Mouse (Mus musculus) myocyte (in vitro differentiated cells): ENCODE measurements around the gene Gm49320. TPM values are rescaled to one million over a fixed set of nuclear protein-coding genes. Genes with fewer than 3 reads are reported as not detected.
A peak's percentile ranks its signal among the peaks of the same experiment; 100 is the strongest.

ENCODE experiments used
- H3K27me3 ChIP-seq: one replicate; pipeline ENCODE4 v1.6.1; 2011; ENCODE audit not compliant: control insufficient read depth, insufficient read depth, insufficient read length
- H3K36me3 ChIP-seq: one replicate; pipeline ENCODE4 v1.6.1; 2011; ENCODE audit not compliant: control insufficient read depth, insufficient read depth
- H3K4me2 ChIP-seq: one replicate; pipeline ENCODE4 v1.6.1; 2011; ENCODE audit warnings: low read depth, control low read depth
- H3K4me3 ChIP-seq: one replicate; pipeline ENCODE4 v1.5.1; 2011; ENCODE audit warnings: mild to moderate bottlenecking, control low read depth, moderate library complexity
- H3K79me2 ChIP-seq: one replicate; pipeline ENCODE4 v1.6.1; 2011; ENCODE audit not compliant: control insufficient read depth, insufficient read depth
- H3ac ChIP-seq: one replicate; pipeline ENCODE4 v1.6.1; 2011; ENCODE audit not compliant: control insufficient read depth, insufficient read length
- CEBPB ChIP-seq: IDR thresholded peaks from 2 replicates; pipeline ENCODE4 v1.6.1; 2011; ENCODE audit warnings: mild to moderate bottlenecking, moderate library complexity; ENCODE audit not compliant: poor library complexity, insufficient read depth, severe bottlenecking
- E2F4 ChIP-seq: IDR thresholded peaks from one replicate; pipeline ENCODE4 v1.6.1; 2011; ENCODE audit warnings: mild to moderate bottlenecking, control low read depth, moderate library complexity; ENCODE audit not compliant: insufficient read depth
- MAX ChIP-seq: IDR thresholded peaks from one replicate; pipeline ENCODE4 v1.6.1; 2011; ENCODE audit warnings: low read depth, mild to moderate bottlenecking, control low read depth
- MYOD1 ChIP-seq, 3 experiments: IDR thresholded peaks; one replicate each; pipeline ENCODE4 v1.6.1; 2011; ENCODE audit warnings: control low read depth in 2 of 3, low read depth in 2 of 3, mild to moderate bottlenecking in 2 of 3, moderate library complexity in 1 of 3; ENCODE audit not compliant: insufficient read length in 2 of 3, control insufficient read depth in 1 of 3
- MYOG ChIP-seq, 3 experiments: IDR thresholded peaks; one replicate each; pipeline ENCODE4 v1.6.1; 2011; ENCODE audit warnings: control low read depth in 2 of 3, low read depth in 2 of 3, mild to moderate bottlenecking in 2 of 3; ENCODE audit not compliant: insufficient read length in 2 of 3, control insufficient read depth in 1 of 3, insufficient read depth in 1 of 3
- POLR2A ChIP-seq: IDR thresholded peaks from one replicate; pipeline ENCODE4 v1.6.1; 2011; ENCODE audit warnings: low read depth, mild to moderate bottlenecking, control low read depth, moderate library complexity; ENCODE audit not compliant: insufficient read length
- POLR2AphosphoS2 ChIP-seq: IDR thresholded peaks from one replicate; pipeline ENCODE4 v1.6.1; 2011; ENCODE audit warnings: low read depth, control low read depth; ENCODE audit not compliant: insufficient read length
- REST ChIP-seq: IDR thresholded peaks from one replicate; pipeline ENCODE4 v1.6.1; 2011; ENCODE audit warnings: mild to moderate bottlenecking, control low read depth, moderate library complexity; ENCODE audit not compliant: insufficient read depth, insufficient read length
- SRF ChIP-seq: IDR thresholded peaks from one replicate; pipeline ENCODE4 v1.6.1; 2011; ENCODE audit warnings: low read depth; ENCODE audit not compliant: control insufficient read depth, insufficient read length
- TCF12 ChIP-seq: IDR thresholded peaks from one replicate; pipeline ENCODE4 v1.6.1; 2011; ENCODE audit warnings: mild to moderate bottlenecking, control low read depth; ENCODE audit not compliant: poor library complexity, insufficient read depth, severe bottlenecking
- TCF3 ChIP-seq: IDR thresholded peaks from one replicate; pipeline ENCODE4 v1.6.1; 2011; ENCODE audit warnings: low read depth, control low read depth; ENCODE audit not compliant: insufficient read length
- USF1 ChIP-seq: IDR thresholded peaks from one replicate; pipeline ENCODE4 v1.6.1; 2011; ENCODE audit warnings: low read depth, mild to moderate bottlenecking, control low read depth, moderate library complexity
- polyA plus RNA-seq: library from polyadenylated mRNA; unstranded; fragments of >200 nt; fragmentation: generic; extraction: Trizol; gene quantifications from one replicate; pipeline ENCODE4 v1.2.1, GENCODE M21; 2012; ENCODE audit warnings: missing spikeins

The Gm49320 gene
- polyA plus RNA-seq, 1 experiment, result 0.36 TPM

GRCm38 (mm10) chr8:4226739-4227347 lies 11.8 kb upstream of the Gm49320 start, which contains the start of gene Lrrc8e:
Gene Lrrc8e (plus strand): TSS chr8:4226827.
- peak within 1 kb of the TSS; percentile 23 for H3K4me3 ChIP-seq
- no peaks in the 10 kb centered on the region for H3K36me3 ChIP-seq
- H3ac ChIP-seq, result no peak within 1 kb of the TSS
- H3K27me3 ChIP-seq, result peaks cover 14% of the 10 kb centered on the region
- no peak for TF ChIP-seq MYOG (IDR thresholded peaks at IDR 0.05; ENCODE audit: control insufficient read depth in 1 of 3, insufficient read depth in 1 of 3, insufficient read length in 2 of 3, low read depth in 2 of 3)
- no peak for TF ChIP-seq MAX
- no peak for TF ChIP-seq CEBPB
- TF ChIP-seq MYOD1 (IDR thresholded peaks at IDR 0.05; ENCODE audit: control insufficient read depth in 1 of 3, insufficient read length in 2 of 3, low read depth in 2 of 3), result no peak
- no peak for TF ChIP-seq E2F4
- no peak for TF ChIP-seq REST
- H3K4me2 ChIP-seq, result peak within 1 kb of the TSS; percentile 73
- H3K79me2 ChIP-seq, result no peaks in the 10 kb centered on the region

- Histone ChIP-seq H3K4me2 (no peak overlapping the region), H3K4me3 (peak overlapping the region; percentile 23), H3K27me3 (peaks cover 14% of the 10 kb centered on the region), H3K79me2 (no peaks in the 10 kb centered on the region), H3ac (no peak overlapping the region), H3K36me3 (no peaks in the 10 kb centered on the region)
- TF ChIP-seq CEBPB, result no peak
- TF ChIP-seq E2F4, result no peak
- no peak for TF ChIP-seq SRF
- no peak for TF ChIP-seq USF1
- TF ChIP-seq MYOG (IDR thresholded peaks at IDR 0.05; ENCODE audit: control insufficient read depth in 1 of 3, insufficient read depth in 1 of 3, insufficient read length in 2 of 3, low read depth in 2 of 3), result no peak
- TF ChIP-seq MYOD1 (IDR thresholded peaks at IDR 0.05; ENCODE audit: control insufficient read depth in 1 of 3, insufficient read length in 2 of 3, low read depth in 2 of 3), result no peak
- TF ChIP-seq POLR2AphosphoS2, result no peak
- no peak for TF ChIP-seq REST
- no peak for TF ChIP-seq MAX
- no peak for TF ChIP-seq TCF3
- TF ChIP-seq TCF12, result no peak
- TF ChIP-seq POLR2A, result no peak
Measured at GRCm38 (mm10) chr8:4227919-4228318, 10.7 kb upstream of the Gm49320 start.

GRCm38 (mm10) chr8:4229784-4230183 lies 8.9 kb upstream of the Gm49320 start:
- Histone ChIP-seq H3K27me3 (peaks cover 1% of the 10 kb centered on the region), H3K4me2 (no peak overlapping the region), H3K36me3 (no peaks in the 10 kb centered on the region), H3K79me2 (no peaks in the 10 kb centered on the region), H3K4me3 (no peak overlapping the region), H3ac (no peak overlapping the region)
- no peak for TF ChIP-seq CEBPB
- no peak for TF ChIP-seq TCF3
- TF ChIP-seq E2F4, result no peak
- no peak for TF ChIP-seq MYOG (IDR thresholded peaks at IDR 0.05; ENCODE audit: control insufficient read depth in 1 of 3, insufficient read depth in 1 of 3, insufficient read length in 2 of 3, low read depth in 2 of 3)
- no peak for TF ChIP-seq MYOD1 (IDR thresholded peaks at IDR 0.05; ENCODE audit: control insufficient read depth in 1 of 3, insufficient read length in 2 of 3, low read depth in 2 of 3)
- TF ChIP-seq SRF, result no peak

- Histone ChIP-seq H3ac (no peak overlapping the region), H3K4me3 (no peak overlapping the region), H3K4me2 (no peak overlapping the region), H3K27me3 (no peaks in the 10 kb centered on the region), H3K79me2 (no peaks in the 10 kb centered on the region), H3K36me3 (no peaks in the 10 kb centered on the region)
- TF ChIP-seq MYOG (IDR thresholded peaks at IDR 0.05; ENCODE audit: control insufficient read depth in 1 of 3, insufficient read depth in 1 of 3, insufficient read length in 2 of 3, low read depth in 2 of 3), result no peak
- no peak for TF ChIP-seq POLR2A
- no peak for TF ChIP-seq SRF
- TF ChIP-seq MAX, result no peak
- TF ChIP-seq CEBPB, result no peak
- no peak for TF ChIP-seq TCF12
- TF ChIP-seq USF1, result no peak
- TF ChIP-seq TCF3, result no peak
- no peak for TF ChIP-seq E2F4
- no peak for TF ChIP-seq MYOD1 (IDR thresholded peaks at IDR 0.05; ENCODE audit: control insufficient read depth in 1 of 3, insufficient read length in 2 of 3, low read depth in 2 of 3)
- TF ChIP-seq REST, result no peak
- TF ChIP-seq POLR2AphosphoS2, result no peak
Measured at GRCm38 (mm10) chr8:4230612-4231351, 7.9 kb upstream of the Gm49320 start.
